28 mouse cellular contexts compared by ENCODE assay signal in genomic region chr4:91093885-91094284, GRCm38 (mm10).
"Had no signal": no experiment of that assay in that cellular context is flagged by ENCODE, and none has a peak within 500 bp of the region (broad histone marks: within the 10 kb centered on the region; RNA-seq: fewer than 3 reads in every experiment).

No protein-coding gene starts in this region.

- H3K4me1 ChIP-seq: heart, embryonic 13.5 days; intestine, embryonic 15.5 days; limb, embryonic 10.5 days; limb, embryonic 12.5 days; liver, embryonic 13.5 days; liver, embryonic 15.5 days had no signal

- H3K36me3 ChIP-seq: heart, embryonic 13.5 days; heart, embryonic 15.5 days; hindbrain, embryonic 12.5 days; intestine, embryonic 15.5 days; limb, embryonic 10.5 days; limb, embryonic 12.5 days; liver, embryonic 13.5 days; liver, embryonic 15.5 days had no signal

- H3K27me3 ChIP-seq: heart, embryonic 13.5 days; heart, embryonic 15.5 days; hindbrain, embryonic 12.5 days; intestine, embryonic 15.5 days; limb, embryonic 12.5 days; liver, embryonic 13.5 days; liver, embryonic 15.5 days had no signal

- ATAC-seq: hindbrain, embryonic 16.5 days; inflammation-experienced regulatory T-cells, adult 6 months; intestine, embryonic 15.5 days; intestine, postnatal 0 days; liver, postnatal 0 days had no signal

- H3K4me2 ChIP-seq: heart, embryonic 11.5 days; heart, embryonic 13.5 days; heart, embryonic 15.5 days; hindbrain, embryonic 12.5 days; hindbrain, embryonic 14.5 days; intestine, embryonic 15.5 days; limb, embryonic 12.5 days; liver, embryonic 11.5 days; liver, embryonic 13.5 days; liver, embryonic 15.5 days had no signal

- H3K9ac ChIP-seq: heart, embryonic 13.5 days; heart, embryonic 15.5 days; hindbrain, embryonic 12.5 days; hindbrain, embryonic 14.5 days; intestine, embryonic 15.5 days; limb, embryonic 12.5 days; liver, embryonic 13.5 days; liver, embryonic 15.5 days; liver, postnatal 0 days had no signal

- H3K4me3 ChIP-seq: heart, adult 2 months; heart, embryonic 13.5 days; heart, embryonic 15.5 days; hindbrain, embryonic 12.5 days; intestine, embryonic 15.5 days; layer of hippocampus, adult 2 months; left cerebral cortex, adult 2 months; limb, embryonic 10.5 days; limb, embryonic 12.5 days; liver, embryonic 13.5 days; liver, embryonic 15.5 days had no signal

- H3K9me3 ChIP-seq: heart, embryonic 13.5 days; heart, embryonic 15.5 days; hindbrain, embryonic 12.5 days; intestine, embryonic 15.5 days; limb, embryonic 10.5 days; limb, embryonic 12.5 days; liver, embryonic 13.5 days; liver, embryonic 15.5 days had no signal

- DNase-seq: gastrocnemius, postnatal 14 days; gastrocnemius, postnatal 36 days; heart, adult 11 months; heart, adult 2 months; heart, postnatal 14 days; kidney, adult 18-20 months; kidney, adult 8-10 months; kidney, postnatal 10 days; kidney, postnatal 25 days; kidney, postnatal 4 days; liver; liver, embryonic 13.5 days; liver, postnatal 0 days had no signal

- H3K27ac ChIP-seq: heart, adult 2 months; heart, embryonic 13.5 days; heart, embryonic 15.5 days; hindbrain, embryonic 12.5 days; hindbrain, embryonic 14.5 days; intestine, embryonic 15.5 days; layer of hippocampus, adult 2 months; left cerebral cortex, adult 2 months; limb, embryonic 10.5 days; limb, embryonic 12.5 days; liver, embryonic 13.5 days; liver, embryonic 15.5 days had no signal
